Mouse (Mus musculus): ENCODE data around the gene Tlk1. TPM values are rescaled to one million over a fixed set of nuclear protein-coding genes. Genes with fewer than 3 reads are reported as not detected.

Tlk1 gene
- polyA plus RNA-seq, 1 experiment from 2014 or later, result 37.2 TPM

GRCm38 (mm10) chr2:70752149-70752548, 73.4 kb downstream of the Tlk1 start:
- Histone ChIP-seq H3K27me3 (ENCODE audit: control insufficient read depth, insufficient read depth, low read length) (no peaks in the 10 kb centered on the region), H3K36me3 (ENCODE audit: control insufficient read depth, insufficient read depth, low read length) (peaks cover 53% of the 10 kb centered on the region), H3K27ac (replicated peaks in 1 of 2; ENCODE audit: control insufficient read depth in 1 of 2, insufficient read depth in 1 of 2, low read depth in 2 of 2, low read length in 2 of 2) (no peak overlapping the region), H3K4me3 (ENCODE audit: control insufficient read depth in 1 of 2, insufficient read depth in 1 of 2, low read depth in 1 of 2, low read length in 2 of 2) (no peak overlapping the region), H3K9ac (ENCODE audit: low read length) (no peak overlapping the region), H3K4me2 (ENCODE audit: low read length) (no peak overlapping the region), H3K9me3 (ENCODE audit: control insufficient read depth, low read length) (no peaks in the 10 kb centered on the region), H3K4me1 (ENCODE audit: control insufficient read depth in 2 of 2, insufficient read depth in 2 of 2, low read length in 2 of 2) (no peaks in the 10 kb centered on the region)
- 92% methylated on average over 5 of the region's 5 CpGs for WGBS
- no peak for ATAC-seq (ENCODE audit: insufficient number of reproducible peaks, insufficient read depth, low FRiP score, low read depth)

GRCm38 (mm10) chr2:70751655-70752054, 73.9 kb downstream of the Tlk1 start:
- WGBS, result 95% methylated on average over 2 of the region's 2 CpGs
- Histone ChIP-seq H3K9ac (ENCODE audit: low read length) (no peak overlapping the region), H3K4me1 (ENCODE audit: control insufficient read depth in 2 of 2, insufficient read depth in 2 of 2, low read length in 2 of 2) (no peaks in the 10 kb centered on the region), H3K4me2 (ENCODE audit: low read length) (no peak overlapping the region), H3K36me3 (ENCODE audit: control insufficient read depth, insufficient read depth, low read length) (peaks cover 52% of the 10 kb centered on the region), H3K4me3 (ENCODE audit: control insufficient read depth in 1 of 2, insufficient read depth in 1 of 2, low read depth in 1 of 2, low read length in 2 of 2) (no peak overlapping the region), H3K9me3 (ENCODE audit: control insufficient read depth, low read length) (no peaks in the 10 kb centered on the region), H3K27me3 (ENCODE audit: control insufficient read depth, insufficient read depth, low read length) (no peaks in the 10 kb centered on the region), H3K27ac (replicated peaks in 1 of 2; ENCODE audit: control insufficient read depth in 1 of 2, insufficient read depth in 1 of 2, low read depth in 2 of 2, low read length in 2 of 2) (no peak overlapping the region)
- no peak for ATAC-seq (ENCODE audit: insufficient number of reproducible peaks, insufficient read depth, low FRiP score, low read depth)

GRCm38 (mm10) chr2:70742588-70742987, 82.9 kb downstream of the Tlk1 start:
- H3K9me3 ChIP-seq (ENCODE audit: control insufficient read depth, low read length), result no peaks in the 10 kb centered on the region
- H3K27me3 ChIP-seq (ENCODE audit: control insufficient read depth, insufficient read depth, low read length), result no peaks in the 10 kb centered on the region
- 73% methylated on average over 2 of the region's 2 CpGs for WGBS
- H3K36me3 ChIP-seq (ENCODE audit: control insufficient read depth, insufficient read depth, low read length), result peaks cover 80% of the 10 kb centered on the region
- no peak overlapping the region for H3K4me2 ChIP-seq (ENCODE audit: low read length)
- H3K9ac ChIP-seq (ENCODE audit: low read length), result no peak overlapping the region
- no peak for ATAC-seq (ENCODE audit: insufficient number of reproducible peaks, insufficient read depth, low FRiP score, low read depth)
- H3K27ac ChIP-seq (replicated peaks in 1 of 2; ENCODE audit: control insufficient read depth in 1 of 2, insufficient read depth in 1 of 2, low read depth in 2 of 2, low read length in 2 of 2), result no peak overlapping the region
- H3K4me3 ChIP-seq (ENCODE audit: control insufficient read depth in 1 of 2, insufficient read depth in 1 of 2, low read depth in 1 of 2, low read length in 2 of 2), result no peak overlapping the region
- no peaks in the 10 kb centered on the region for H3K4me1 ChIP-seq (ENCODE audit: control insufficient read depth in 2 of 2, insufficient read depth in 2 of 2, low read length in 2 of 2)

- no peak overlapping the region for H3K27ac ChIP-seq (replicated peaks in 1 of 2; ENCODE audit: control insufficient read depth in 1 of 2, insufficient read depth in 1 of 2, low read depth in 2 of 2, low read length in 2 of 2)
- H3K9me3 ChIP-seq (ENCODE audit: control insufficient read depth, low read length), result no peaks in the 10 kb centered on the region
- H3K4me1 ChIP-seq (ENCODE audit: control insufficient read depth in 2 of 2, insufficient read depth in 2 of 2, low read length in 2 of 2), result no peaks in the 10 kb centered on the region
- ATAC-seq (ENCODE audit: insufficient number of reproducible peaks, insufficient read depth, low FRiP score, low read depth), result no peak
- peaks cover 82% of the 10 kb centered on the region for H3K36me3 ChIP-seq (ENCODE audit: control insufficient read depth, insufficient read depth, low read length)
- H3K4me2 ChIP-seq (ENCODE audit: low read length), result no peak overlapping the region
- H3K9ac ChIP-seq (ENCODE audit: low read length), result no peak overlapping the region
- 92% methylated on average over 5 of the region's 5 CpGs for WGBS
- H3K27me3 ChIP-seq (ENCODE audit: control insufficient read depth, insufficient read depth, low read length), result no peaks in the 10 kb centered on the region
- H3K4me3 ChIP-seq (ENCODE audit: control insufficient read depth in 1 of 2, insufficient read depth in 1 of 2, low read depth in 1 of 2, low read length in 2 of 2), result no peak overlapping the region
Observed at GRCm38 (mm10) chr2:70741901-70742300, 83.6 kb downstream of the Tlk1 start.

GRCm38 (mm10) chr2:70736008-70736407, 89.5 kb downstream of the Tlk1 start:
- H3K9ac ChIP-seq (ENCODE audit: low read length), result no peak overlapping the region
- no peak overlapping the region for H3K4me3 ChIP-seq (ENCODE audit: control insufficient read depth in 1 of 2, insufficient read depth in 1 of 2, low read depth in 1 of 2, low read length in 2 of 2)
- ATAC-seq (ENCODE audit: insufficient number of reproducible peaks, insufficient read depth, low FRiP score, low read depth), result no peak
- no peak overlapping the region for H3K27ac ChIP-seq (replicated peaks in 1 of 2; ENCODE audit: control insufficient read depth in 1 of 2, insufficient read depth in 1 of 2, low read depth in 2 of 2, low read length in 2 of 2)
- WGBS, result 76% methylated on average over 5 of the region's 5 CpGs
- H3K4me1 ChIP-seq (ENCODE audit: control insufficient read depth in 2 of 2, insufficient read depth in 2 of 2, low read length in 2 of 2), result 0 out of 4 replicates have a peak, but pooled peaks cover 0 to 3% of the 10 kb centered on the region in 2 experiments
- H3K27me3 ChIP-seq (ENCODE audit: control insufficient read depth, insufficient read depth, low read length), result no peaks in the 10 kb centered on the region
- H3K9me3 ChIP-seq (ENCODE audit: control insufficient read depth, low read length), result no peaks in the 10 kb centered on the region
- no peak overlapping the region for H3K4me2 ChIP-seq (ENCODE audit: low read length)
- peaks cover 76% of the 10 kb centered on the region for H3K36me3 ChIP-seq (ENCODE audit: control insufficient read depth, insufficient read depth, low read length)

GRCm38 (mm10) chr2:70735534-70735933, 90.0 kb downstream of the Tlk1 start:
- Histone ChIP-seq H3K27me3 (ENCODE audit: control insufficient read depth, insufficient read depth, low read length) (no peaks in the 10 kb centered on the region), H3K4me2 (ENCODE audit: low read length) (no peak overlapping the region), H3K9me3 (ENCODE audit: control insufficient read depth, low read length) (no peaks in the 10 kb centered on the region), H3K4me3 (ENCODE audit: control insufficient read depth in 1 of 2, insufficient read depth in 1 of 2, low read depth in 1 of 2, low read length in 2 of 2) (no peak overlapping the region), H3K36me3 (ENCODE audit: control insufficient read depth, insufficient read depth, low read length) (peaks cover 76% of the 10 kb centered on the region), H3K27ac (replicated peaks in 1 of 2; ENCODE audit: control insufficient read depth in 1 of 2, insufficient read depth in 1 of 2, low read depth in 2 of 2, low read length in 2 of 2) (no peak overlapping the region; a peak in 1 of 4 replicates), H3K4me1 (ENCODE audit: control insufficient read depth in 2 of 2, insufficient read depth in 2 of 2, low read length in 2 of 2) (0 out of 4 replicates have a peak, but pooled peaks cover 0 to 3% of the 10 kb centered on the region in 2 experiments), H3K9ac (ENCODE audit: low read length) (no peak overlapping the region)
- no peak for ATAC-seq (ENCODE audit: insufficient number of reproducible peaks, insufficient read depth, low FRiP score, low read depth)
- WGBS, result 72% methylated on average over 4 of the region's 4 CpGs

GRCm38 (mm10) chr2:70727089-70727488, 98.4 kb downstream of the Tlk1 start:
- Histone ChIP-seq H3K4me3 (ENCODE audit: control insufficient read depth in 1 of 2, insufficient read depth in 1 of 2, low read depth in 1 of 2, low read length in 2 of 2) (no peak overlapping the region), H3K27ac (replicated peaks in 1 of 2; ENCODE audit: control insufficient read depth in 1 of 2, insufficient read depth in 1 of 2, low read depth in 2 of 2, low read length in 2 of 2) (no peak overlapping the region), H3K9me3 (ENCODE audit: control insufficient read depth, low read length) (no peaks in the 10 kb centered on the region), H3K27me3 (ENCODE audit: control insufficient read depth, insufficient read depth, low read length) (no peaks in the 10 kb centered on the region), H3K4me2 (ENCODE audit: low read length) (no peak overlapping the region), H3K9ac (ENCODE audit: low read length) (no peak overlapping the region), H3K36me3 (ENCODE audit: control insufficient read depth, insufficient read depth, low read length) (peaks cover 74% of the 10 kb centered on the region), H3K4me1 (ENCODE audit: control insufficient read depth in 2 of 2, insufficient read depth in 2 of 2, low read length in 2 of 2) (0 out of 4 replicates have a peak, but pooled peaks cover 0 to 3% of the 10 kb centered on the region in 2 experiments)
- WGBS, result 80% methylated on average over 2 of the region's 2 CpGs
- no peak for ATAC-seq (ENCODE audit: insufficient number of reproducible peaks, insufficient read depth, low FRiP score, low read depth)

GRCm38 (mm10) chr2:70723610-70724243, 101.8 kb downstream of the Tlk1 start:
- H3K4me3 ChIP-seq (ENCODE audit: control insufficient read depth in 1 of 2, insufficient read depth in 1 of 2, low read depth in 1 of 2, low read length in 2 of 2), result no peak overlapping the region
- no peaks in the 10 kb centered on the region for H3K4me1 ChIP-seq (ENCODE audit: control insufficient read depth in 2 of 2, insufficient read depth in 2 of 2, low read length in 2 of 2)
- no peak overlapping the region for H3K27ac ChIP-seq (replicated peaks in 1 of 2; ENCODE audit: control insufficient read depth in 1 of 2, insufficient read depth in 1 of 2, low read depth in 2 of 2, low read length in 2 of 2)
- H3K36me3 ChIP-seq (ENCODE audit: control insufficient read depth, insufficient read depth, low read length), result peaks cover 75% of the 10 kb centered on the region
- 91% methylated on average over 9 of the region's 9 CpGs for WGBS
- no peaks in the 10 kb centered on the region for H3K27me3 ChIP-seq (ENCODE audit: control insufficient read depth, insufficient read depth, low read length)
- H3K4me2 ChIP-seq (ENCODE audit: low read length), result no peak overlapping the region
- H3K9me3 ChIP-seq (ENCODE audit: control insufficient read depth, low read length), result no peaks in the 10 kb centered on the region
- no peak for ATAC-seq (ENCODE audit: insufficient number of reproducible peaks, insufficient read depth, low FRiP score, low read depth)
- no peak overlapping the region for H3K9ac ChIP-seq (ENCODE audit: low read length)
